Mouse (Mus musculus): ENCODE measurements around the gene Usp12. TPM values are rescaled to one million over a fixed set of nuclear protein-coding genes. Genes with fewer than 3 reads are reported as not detected.

The Usp12 gene
- polyA plus RNA-seq, 1 experiment from 2014 or later: 14.0 TPM

DNA sequence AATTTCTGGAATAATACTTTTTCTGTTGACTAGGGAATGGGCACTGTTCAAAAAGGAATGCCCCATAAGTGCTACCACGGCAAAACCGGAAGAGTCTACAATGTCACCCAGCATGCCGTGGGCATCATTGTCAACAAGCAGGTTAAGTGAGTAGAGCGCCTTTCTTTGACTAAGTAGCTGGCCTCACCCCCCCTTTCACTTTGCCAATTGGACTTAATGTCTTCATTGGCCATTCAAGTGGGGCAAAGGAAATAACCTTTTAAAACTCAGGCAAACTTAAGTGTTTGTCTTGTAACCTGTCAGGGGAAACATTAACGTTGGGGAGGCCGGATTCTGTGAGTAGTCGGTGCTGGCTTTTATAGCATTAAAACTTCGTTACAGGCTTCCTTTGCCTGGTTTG is 40.2 kb upstream of the Usp12 start:
- peaks cover 10% of the 10 kb centered on the region; the same call in 1 of the 2 replicates for H3K4me1 ChIP-seq (ENCODE audit: control insufficient read depth, insufficient read depth, low read length)
- H3K9ac ChIP-seq (ENCODE audit: low read depth, low read length): no peak overlapping the region
- no peaks in the 10 kb centered on the region for H3K9me3 ChIP-seq (ENCODE audit: control insufficient read depth, low read length)
- H3K27me3 ChIP-seq (replicated peaks; ENCODE audit: control insufficient read depth, insufficient read depth, low read length): no peaks in the 10 kb centered on the region
- H3K4me3 ChIP-seq (ENCODE audit: low read depth, low read length): no peak overlapping the region
- no peak overlapping the region for H3K27ac ChIP-seq (replicated peaks; ENCODE audit: low read depth, low read length)
- no peak for DNase-seq (ENCODE audit: low spot score)
- ATAC-seq (ENCODE audit: low read depth): no peak
- no peak overlapping the region for H3K4me2 ChIP-seq (ENCODE audit: low read depth, low read length)
- 86% methylated on average over 8 of the region's 8 CpGs for WGBS
- peaks cover 52% of the 10 kb centered on the region for H3K36me3 ChIP-seq (ENCODE audit: control insufficient read depth, insufficient read depth, low read length)

DNA sequence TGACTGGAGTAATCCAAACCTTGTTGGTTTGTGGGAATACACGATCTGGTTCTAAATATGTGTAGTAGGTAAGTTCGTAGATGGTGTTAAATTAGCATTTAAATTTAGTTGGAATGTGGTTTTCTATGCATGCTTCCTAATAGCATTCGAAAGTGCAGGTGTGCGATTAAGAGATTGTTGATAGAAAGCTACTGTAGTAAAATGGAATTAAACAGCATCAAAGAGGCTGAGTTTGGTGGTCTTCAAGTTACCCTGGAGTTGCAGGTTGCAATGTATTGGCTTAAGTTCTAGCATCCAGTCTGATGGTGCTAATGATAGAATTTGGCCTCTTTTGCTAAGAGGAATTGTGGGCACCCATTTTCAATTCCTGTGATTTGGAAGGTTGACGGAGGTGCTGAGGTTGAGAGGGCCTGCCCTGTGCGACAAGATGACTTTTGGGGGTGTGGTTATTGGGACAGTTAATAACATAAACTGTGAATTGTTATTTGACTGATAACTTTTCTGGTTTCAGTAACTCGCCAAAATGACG is 38.9 kb upstream of the Usp12 start:
- H3K36me3 ChIP-seq (ENCODE audit: control insufficient read depth, insufficient read depth, low read length): peaks cover 48% of the 10 kb centered on the region
- WGBS: 17% methylated on average over 8 of the region's 8 CpGs
- ATAC-seq (ENCODE audit: low read depth): no peak
- no peaks in the 10 kb centered on the region for H3K27me3 ChIP-seq (replicated peaks; ENCODE audit: control insufficient read depth, insufficient read depth, low read length)
- no peak for DNase-seq (ENCODE audit: low spot score)
- H3K4me3 ChIP-seq (ENCODE audit: low read depth, low read length): peak overlapping the region; percentile 97
- peak overlapping the region; percentile 97 for H3K9ac ChIP-seq (ENCODE audit: low read depth, low read length)
- no peaks in the 10 kb centered on the region for H3K9me3 ChIP-seq (ENCODE audit: control insufficient read depth, low read length)
- H3K4me1 ChIP-seq (ENCODE audit: control insufficient read depth, insufficient read depth, low read length): peaks cover 10% of the 10 kb centered on the region; the same call in 1 of the 2 replicates
- peak overlapping the region; percentile 91 for H3K4me2 ChIP-seq (ENCODE audit: low read depth, low read length)
- H3K27ac ChIP-seq (replicated peaks; ENCODE audit: low read depth, low read length): peak overlapping the region; percentile 88

DNA sequence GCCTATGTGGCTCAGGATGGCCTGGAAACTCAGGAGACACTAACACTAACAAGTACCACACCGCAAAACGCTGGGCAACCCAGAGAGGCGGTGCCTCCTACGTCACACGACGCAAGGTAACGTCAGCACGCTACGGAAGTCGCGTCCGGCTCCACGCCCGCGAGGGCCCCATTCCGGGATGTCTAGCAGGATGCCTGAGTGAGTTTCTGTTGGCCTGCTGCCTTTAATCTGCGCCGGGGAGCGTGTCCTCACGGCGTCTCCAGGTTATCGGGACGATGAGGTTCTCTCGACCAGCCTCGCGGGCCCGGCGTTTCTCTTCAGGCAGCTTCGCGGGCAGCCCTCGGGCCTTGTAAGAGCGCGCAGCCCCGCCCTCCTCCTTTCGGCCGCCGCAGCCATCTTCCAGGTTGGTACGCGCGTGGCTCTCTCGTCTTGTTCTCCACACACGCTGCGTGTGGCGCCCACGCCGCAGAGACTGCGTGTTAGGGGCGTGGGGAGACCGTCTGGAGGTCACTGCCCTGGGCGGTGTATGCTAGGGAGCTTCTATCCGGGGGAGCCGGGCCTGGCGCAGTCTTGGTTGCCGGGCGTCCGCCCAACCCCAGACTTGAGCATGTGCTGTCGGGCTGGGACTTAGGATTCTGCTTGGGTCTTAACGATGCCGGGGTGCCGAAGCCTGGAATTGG is 38.1 kb upstream of the Usp12 start, which contains the start of gene Rpl21:
Rpl21 (plus strand) TSS at position 122 of the 680 bp plus-strand sequence.
- peak within 1 kb of the TSS; percentile 88 for H3K27ac ChIP-seq (replicated peaks; ENCODE audit: low read depth, low read length)
- ATAC-seq (ENCODE audit: low read depth): peak; percentile 99
- no peaks in the 10 kb centered on the region for H3K9me3 ChIP-seq (ENCODE audit: control insufficient read depth, low read length)
- no peaks in the 10 kb centered on the region for H3K27me3 ChIP-seq (replicated peaks; ENCODE audit: control insufficient read depth, insufficient read depth, low read length)
- H3K9ac ChIP-seq (ENCODE audit: low read depth, low read length): peak within 1 kb of the TSS; percentile 97
- peak within 1 kb of the TSS; percentile 91 for H3K4me2 ChIP-seq (ENCODE audit: low read depth, low read length)
- peaks cover 10% of the 10 kb centered on the region; the same call in 1 of the 2 replicates for H3K4me1 ChIP-seq (ENCODE audit: control insufficient read depth, insufficient read depth, low read length)
- H3K36me3 ChIP-seq (ENCODE audit: control insufficient read depth, insufficient read depth, low read length): peaks cover 40% of the 10 kb centered on the region
- peak within 1 kb of the TSS; percentile 97 for H3K4me3 ChIP-seq (ENCODE audit: low read depth, low read length)
- peak; percentile 98 for DNase-seq (ENCODE audit: low spot score)
- WGBS: 0% methylated on average over 48 of the region's 60 CpGs

DNA sequence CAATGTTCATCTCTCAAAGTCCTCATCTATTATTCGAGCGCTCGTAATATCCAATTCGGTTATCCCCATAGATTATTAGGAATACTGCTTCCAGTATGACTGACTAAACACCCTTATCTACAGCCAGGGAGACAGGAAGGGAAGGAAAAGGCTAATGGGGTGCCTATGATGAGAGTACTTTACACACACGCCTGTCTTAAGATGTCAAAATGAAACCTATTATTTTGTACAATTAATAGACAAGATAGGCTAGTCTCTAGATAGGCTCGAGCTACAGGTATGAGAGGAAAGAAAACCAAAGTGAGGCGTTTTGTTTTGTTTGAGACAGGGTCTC is 37.6 kb upstream of the Usp12 start:
- peak overlapping the region; percentile 97 for H3K4me3 ChIP-seq (ENCODE audit: low read depth, low read length)
- DNase-seq (ENCODE audit: low spot score): no peak
- H3K9ac ChIP-seq (ENCODE audit: low read depth, low read length): peak overlapping the region; percentile 97
- peak; percentile 3; the same call in 1 of the 2 replicates for ATAC-seq (ENCODE audit: low read depth)
- peaks cover 10% of the 10 kb centered on the region; the same call in 1 of the 2 replicates for H3K4me1 ChIP-seq (ENCODE audit: control insufficient read depth, insufficient read depth, low read length)
- H3K27ac ChIP-seq (replicated peaks; ENCODE audit: low read depth, low read length): peak overlapping the region; percentile 88
- peaks cover 35% of the 10 kb centered on the region for H3K36me3 ChIP-seq (ENCODE audit: control insufficient read depth, insufficient read depth, low read length)
- WGBS: 53% methylated on average over 7 of the region's 7 CpGs
- H3K4me2 ChIP-seq (ENCODE audit: low read depth, low read length): peak overlapping the region; percentile 91
- no peaks in the 10 kb centered on the region for H3K9me3 ChIP-seq (ENCODE audit: control insufficient read depth, low read length)
- H3K27me3 ChIP-seq (replicated peaks; ENCODE audit: control insufficient read depth, insufficient read depth, low read length): no peaks in the 10 kb centered on the region

DNA sequence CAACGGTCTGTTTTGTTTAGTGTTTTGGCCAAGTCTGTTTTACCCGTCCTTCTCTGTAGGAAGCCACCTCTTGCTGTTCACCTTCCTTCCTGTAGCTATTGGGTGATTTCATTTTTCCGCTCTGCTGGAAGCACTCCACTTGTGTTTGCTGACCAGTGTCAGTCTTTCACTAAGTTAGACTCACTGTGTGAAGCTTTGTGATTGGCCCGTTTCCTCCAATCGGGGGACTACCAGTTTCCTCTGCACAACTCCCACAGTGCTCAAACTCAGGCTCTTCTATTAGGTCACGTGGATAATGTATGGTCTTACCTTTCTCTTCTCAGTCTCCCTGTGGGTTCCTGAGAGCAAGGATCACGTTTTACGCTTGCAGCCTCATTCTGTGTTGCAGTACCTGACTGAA is 34.7 kb upstream of the Usp12 start:
- peaks cover 10% of the 10 kb centered on the region; the same call in 1 of the 2 replicates for H3K4me1 ChIP-seq (ENCODE audit: control insufficient read depth, insufficient read depth, low read length)
- 44% methylated on average over 8 of the region's 8 CpGs for WGBS
- peak; percentile 5 for DNase-seq (ENCODE audit: low spot score)
- no peaks in the 10 kb centered on the region for H3K27me3 ChIP-seq (replicated peaks; ENCODE audit: control insufficient read depth, insufficient read depth, low read length)
- H3K36me3 ChIP-seq (ENCODE audit: control insufficient read depth, insufficient read depth, low read length): peaks cover 6% of the 10 kb centered on the region
- no peak for ATAC-seq (ENCODE audit: low read depth)
- H3K9ac ChIP-seq (ENCODE audit: low read depth, low read length): no peak overlapping the region
- no peak overlapping the region for H3K27ac ChIP-seq (replicated peaks; ENCODE audit: low read depth, low read length)
- no peaks in the 10 kb centered on the region for H3K9me3 ChIP-seq (ENCODE audit: control insufficient read depth, low read length)
- no peak overlapping the region for H3K4me2 ChIP-seq (ENCODE audit: low read depth, low read length)
- H3K4me3 ChIP-seq (ENCODE audit: low read depth, low read length): no peak overlapping the region

DNA sequence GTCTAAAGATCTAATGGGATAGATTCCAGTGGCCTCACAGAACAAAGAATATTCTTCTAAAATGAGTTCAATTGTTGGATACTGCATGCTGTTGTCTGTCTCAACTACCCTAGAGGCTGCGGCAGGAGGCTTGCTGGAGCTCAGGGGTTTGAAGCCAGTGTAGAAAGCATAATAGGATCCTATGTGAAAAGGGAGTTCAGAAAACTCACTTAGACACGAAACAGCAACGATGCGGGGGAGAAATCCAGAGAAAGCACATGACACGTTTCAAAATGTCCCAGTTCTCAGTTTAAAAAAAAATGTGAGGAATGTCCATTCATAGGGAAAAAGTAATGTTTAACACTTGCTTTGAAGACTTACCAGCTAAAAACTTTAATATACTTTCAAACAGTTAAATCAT is 28.2 kb upstream of the Usp12 start:
- ATAC-seq (ENCODE audit: low read depth): no peak
- H3K27ac ChIP-seq (replicated peaks; ENCODE audit: low read depth, low read length): no peak overlapping the region
- H3K36me3 ChIP-seq (ENCODE audit: control insufficient read depth, insufficient read depth, low read length): no peaks in the 10 kb centered on the region
- H3K9ac ChIP-seq (ENCODE audit: low read depth, low read length): no peak overlapping the region
- H3K4me1 ChIP-seq (ENCODE audit: control insufficient read depth, insufficient read depth, low read length): no peaks in the 10 kb centered on the region
- no peak overlapping the region for H3K4me2 ChIP-seq (ENCODE audit: low read depth, low read length)
- no peaks in the 10 kb centered on the region for H3K9me3 ChIP-seq (ENCODE audit: control insufficient read depth, low read length)
- no peak for DNase-seq (ENCODE audit: low spot score)
- H3K4me3 ChIP-seq (ENCODE audit: low read depth, low read length): no peak overlapping the region
- WGBS: 75% methylated on average over 5 of the region's 5 CpGs
- no peaks in the 10 kb centered on the region for H3K27me3 ChIP-seq (replicated peaks; ENCODE audit: control insufficient read depth, insufficient read depth, low read length)

DNA sequence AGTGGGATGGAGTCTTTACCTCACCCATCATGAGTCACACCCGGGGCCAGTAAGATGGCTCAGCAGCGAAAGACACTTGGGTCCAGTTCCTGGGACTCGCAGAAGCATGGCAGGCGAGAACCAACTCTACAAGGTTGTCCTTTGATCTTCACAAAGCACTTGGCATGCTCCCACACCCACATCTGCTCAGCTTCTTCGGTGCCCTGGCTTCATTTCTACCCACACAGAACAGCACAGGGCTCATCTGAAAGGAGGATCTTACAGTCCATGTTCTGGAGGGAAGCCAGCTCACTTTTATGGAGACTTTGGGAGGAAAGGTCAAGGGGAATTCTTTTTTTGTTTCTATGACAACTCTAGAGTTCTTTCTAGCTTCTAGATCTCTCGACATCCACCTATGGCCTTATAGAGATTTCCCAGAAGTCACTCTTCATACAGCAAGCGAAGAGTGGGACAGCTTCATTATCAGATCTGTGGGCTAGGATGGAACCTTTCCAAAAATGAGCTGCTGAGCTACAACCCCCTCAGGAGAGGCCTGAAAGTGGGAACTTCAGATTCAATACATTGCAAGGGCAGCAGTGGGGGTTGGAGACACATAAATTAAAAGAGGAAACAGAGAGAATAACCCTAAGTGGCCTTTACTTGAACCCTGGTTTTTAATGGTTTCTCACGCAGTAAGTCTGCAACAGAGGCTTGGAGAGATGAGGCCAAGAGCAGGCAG is 24.3 kb upstream of the Usp12 start:
- DNase-seq (ENCODE audit: low spot score): no peak
- H3K4me3 ChIP-seq (ENCODE audit: low read depth, low read length): no peak overlapping the region
- no peak overlapping the region for H3K9ac ChIP-seq (ENCODE audit: low read depth, low read length)
- H3K27me3 ChIP-seq (replicated peaks; ENCODE audit: control insufficient read depth, insufficient read depth, low read length): no peaks in the 10 kb centered on the region
- ATAC-seq (ENCODE audit: low read depth): no peak
- H3K27ac ChIP-seq (replicated peaks; ENCODE audit: low read depth, low read length): no peak overlapping the region
- H3K9me3 ChIP-seq (ENCODE audit: control insufficient read depth, low read length): no peaks in the 10 kb centered on the region
- no peaks in the 10 kb centered on the region for H3K4me1 ChIP-seq (ENCODE audit: control insufficient read depth, insufficient read depth, low read length)
- 77% methylated on average over 8 of the region's 8 CpGs for WGBS
- H3K36me3 ChIP-seq (ENCODE audit: control insufficient read depth, insufficient read depth, low read length): no peaks in the 10 kb centered on the region
- H3K4me2 ChIP-seq (ENCODE audit: low read depth, low read length): no peak overlapping the region

DNA sequence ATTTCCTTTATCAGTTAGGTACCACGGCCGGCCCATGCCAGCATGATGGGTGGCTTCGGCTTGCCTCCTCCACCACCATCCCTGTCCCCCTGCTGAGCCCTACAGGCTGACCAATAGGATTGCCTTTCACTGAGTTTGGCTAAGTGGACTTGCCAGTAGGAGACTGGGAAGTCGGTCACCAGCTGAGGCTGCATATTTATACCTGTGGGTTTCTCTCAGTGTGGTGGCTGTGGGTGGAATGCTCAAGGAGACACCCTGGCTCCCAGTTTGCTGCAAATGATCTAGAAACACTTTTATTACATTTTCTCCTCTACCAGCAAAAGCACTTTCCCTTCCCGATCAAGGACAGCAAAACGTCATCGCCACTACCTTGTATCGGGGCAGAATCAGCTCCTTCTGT is 22.8 kb upstream of the Usp12 start:
- H3K4me1 ChIP-seq (ENCODE audit: control insufficient read depth, insufficient read depth, low read length): no peaks in the 10 kb centered on the region
- no peak overlapping the region for H3K4me2 ChIP-seq (ENCODE audit: low read depth, low read length)
- H3K4me3 ChIP-seq (ENCODE audit: low read depth, low read length): no peak overlapping the region
- H3K27ac ChIP-seq (replicated peaks; ENCODE audit: low read depth, low read length): no peak overlapping the region
- H3K9ac ChIP-seq (ENCODE audit: low read depth, low read length): no peak overlapping the region
- ATAC-seq (ENCODE audit: low read depth) (no peak), DNase-seq (ENCODE audit: low spot score) (no peak)
- WGBS: 83% methylated on average over 8 of the region's 8 CpGs
- no peaks in the 10 kb centered on the region for H3K27me3 ChIP-seq (replicated peaks; ENCODE audit: control insufficient read depth, insufficient read depth, low read length)
- H3K36me3 ChIP-seq (ENCODE audit: control insufficient read depth, insufficient read depth, low read length): no peaks in the 10 kb centered on the region
- H3K9me3 ChIP-seq (ENCODE audit: control insufficient read depth, low read length): no peaks in the 10 kb centered on the region
